ENCODE assay signal across 21 mouse cellular contexts in genomic region chr9:20870211-20871173, GRCm38 (mm10). TPM values are rescaled to one million over a fixed set of nuclear protein-coding genes. Genes with fewer than 3 reads are reported as not detected.
DNase-seq lines count a peak whose midpoint lies in the region; ATAC-seq and TF ChIP-seq lines count a peak whose summit lies in the region.
"Had no signal": no experiment of that assay in that cellular context is flagged by ENCODE, and none has a peak within 500 bp of the region (broad histone marks: within the 10 kb centered on the region; RNA-seq: fewer than 3 reads in every experiment).

No protein-coding gene starts in this region.

- ATAC-seq in kidney, postnatal 0 days (replicated peaks; ENCODE audit: low FRiP score, low read depth), result no peak
- no peak for ATAC-seq in kidney, embryonic 15.5 days (replicated peaks; ENCODE audit: low FRiP score)
- no peak for ATAC-seq in midbrain, postnatal 0 days (ENCODE audit: low FRiP score)

- H3K27me3 ChIP-seq in cerebellum, adult 2 months (ENCODE audit: control insufficient read depth, insufficient read depth, low read length), result no peaks in the 10 kb centered on the region
- no peaks in the 10 kb centered on the region for H3K27me3 ChIP-seq in kidney, postnatal 0 days (ENCODE audit: insufficient read depth, low read length)
- H3K27me3 ChIP-seq in kidney, embryonic 15.5 days, result peaks cover 38% of the 10 kb centered on the region
- H3K27me3 ChIP-seq in midbrain, postnatal 0 days (ENCODE audit: insufficient read depth, low read length), result peaks cover 28% of the 10 kb centered on the region
- peaks cover 56% of the 10 kb centered on the region for H3K27me3 ChIP-seq in midbrain, embryonic 10.5 days (ENCODE audit: low read depth, poor library complexity, severe bottlenecking)

- TF ChIP-seq POLR2A in cerebellum, adult 2 months (IDR thresholded peaks at IDR 0.05; ENCODE audit: borderline replicate concordance, insufficient read depth, low read length), result no peak

- no peak overlapping the region for H3K4me2 ChIP-seq in kidney, postnatal 0 days (ENCODE audit: low read length)
- H3K4me2 ChIP-seq in kidney, embryonic 15.5 days, result no peak overlapping the region
- H3K4me2 ChIP-seq in midbrain, postnatal 0 days (ENCODE audit: low read depth, low read length, poor library complexity, severe bottlenecking), result no peak overlapping the region

- WGBS in cerebellum, adult 2 months, result 67% methylated on average over 12 of the region's 12 CpGs
- 82% methylated on average over 12 of the region's 12 CpGs for WGBS in kidney, postnatal 0 days
- 79% methylated on average over 12 of the region's 12 CpGs for WGBS in kidney, embryonic 15.5 days
- 74% methylated on average over 12 of the region's 12 CpGs for WGBS in midbrain, postnatal 0 days
- 79% methylated on average over 12 of the region's 12 CpGs for WGBS in midbrain, embryonic 10.5 days

- H3K9ac ChIP-seq in kidney, postnatal 0 days (ENCODE audit: low read depth, low read length), result no peak overlapping the region
- H3K9ac ChIP-seq in kidney, embryonic 15.5 days, result no peak overlapping the region
- H3K9ac ChIP-seq in midbrain, postnatal 0 days (replicated peaks; ENCODE audit: low read length, poor library complexity, severe bottlenecking), result no peak overlapping the region
- H3K9ac ChIP-seq: hindbrain, embryonic 15.5 days; liver, embryonic 13.5 days had no signal

- peaks cover 18% of the 10 kb centered on the region; the same call in 1 of the 2 replicates for H3K36me3 ChIP-seq in kidney, postnatal 0 days (ENCODE audit: insufficient read depth, low read length)
- no peaks in the 10 kb centered on the region for H3K36me3 ChIP-seq in kidney, embryonic 15.5 days
- peaks cover 11% of the 10 kb centered on the region; the same call in 1 of the 2 replicates for H3K36me3 ChIP-seq in midbrain, postnatal 0 days (ENCODE audit: insufficient read depth, low read length)
- H3K36me3 ChIP-seq in midbrain, embryonic 10.5 days, result no peaks in the 10 kb centered on the region
- H3K36me3 ChIP-seq: forebrain, embryonic 10.5 days; hindbrain, embryonic 15.5 days had no signal

- H3K4me3 ChIP-seq in cerebellum, adult 2 months (replicated peaks; ENCODE audit: insufficient read depth, low read depth, low read length), result no peak overlapping the region
- no peak overlapping the region for H3K4me3 ChIP-seq in kidney, postnatal 0 days (replicated peaks; ENCODE audit: low read depth, low read length)
- H3K4me3 ChIP-seq in kidney, embryonic 15.5 days (replicated peaks), result no peak overlapping the region
- H3K4me3 ChIP-seq in midbrain, postnatal 0 days (ENCODE audit: low read depth, low read length), result no peak overlapping the region
- H3K4me3 ChIP-seq in midbrain, embryonic 10.5 days, result no peak overlapping the region
- H3K4me3 ChIP-seq: forebrain, embryonic 10.5 days; hindbrain, embryonic 15.5 days had no signal

- no peak overlapping the region for H3K27ac ChIP-seq in cerebellum, adult 2 months (ENCODE audit: insufficient read depth, low read length)
- no peak overlapping the region for H3K27ac ChIP-seq in kidney, postnatal 0 days
- no peak overlapping the region for H3K27ac ChIP-seq in kidney, embryonic 15.5 days
- H3K27ac ChIP-seq in midbrain, postnatal 0 days (ENCODE audit: low read depth, low read length), result no peak overlapping the region
- no peak overlapping the region for H3K27ac ChIP-seq in midbrain, embryonic 10.5 days (replicated peaks)
- H3K27ac ChIP-seq: forebrain, embryonic 10.5 days; hindbrain, embryonic 15.5 days; liver, embryonic 13.5 days had no signal

- TF ChIP-seq CTCF in cerebellum, adult 2 months (IDR thresholded peaks at IDR 0.05; ENCODE audit: borderline replicate concordance, insufficient read depth, low read depth, low read length), result no peak
- peak; percentile 21; the same call in 1 of the 2 replicates for TF ChIP-seq CTCF in kidney, postnatal 0 days (IDR thresholded peaks at IDR 0.05; ENCODE audit: low read depth)
- TF ChIP-seq CTCF in midbrain, postnatal 0 days (IDR thresholded peaks at IDR 0.05), result peak; percentile 38

- H3K4me1 ChIP-seq in cerebellum, adult 2 months (ENCODE audit: control insufficient read depth, insufficient read depth, low read length), result no peaks in the 10 kb centered on the region
- no peaks in the 10 kb centered on the region; the same call in 1 of the 2 replicates for H3K4me1 ChIP-seq in kidney, postnatal 0 days (replicated peaks; ENCODE audit: insufficient read depth, low read length)
- peaks cover 12% of the 10 kb centered on the region for H3K4me1 ChIP-seq in kidney, embryonic 15.5 days
- 0 out of 2 replicates have a peak, but pooled peaks cover 4% of the 10 kb centered on the region for H3K4me1 ChIP-seq in midbrain, postnatal 0 days (ENCODE audit: insufficient read depth, low read length)
- peaks cover 9% of the 10 kb centered on the region for H3K4me1 ChIP-seq in midbrain, embryonic 10.5 days

- peak; percentile 8 to 22 for DNase-seq in cerebellum, postnatal 25 days
- no peak for DNase-seq in cerebellum, adult 2 months
- no peak for DNase-seq in kidney, postnatal 0 days (ENCODE audit: low spot score)
- no peak for DNase-seq in midbrain, postnatal 0 days (ENCODE audit: low spot score)
- DNase-seq in midbrain, embryonic 10.5 days (ENCODE audit: low spot score), result no peak
- no peak for DNase-seq in spleen, adult 12 weeks (ENCODE audit: low spot score)
- no peak for DNase-seq in frontal cortex, adult 2 months (ENCODE audit: extremely low spot score in 1 of 2, low spot score in 1 of 2)
- DNase-seq: adrenal gland, postnatal 36 days; B cell, adult 2 months; heart, postnatal 10 days; kidney, adult 8-10 months; liver, embryonic 13.5 days; lung, postnatal 36 days; midbrain, embryonic 14.5 days had no signal

- no peaks in the 10 kb centered on the region for H3K9me3 ChIP-seq in kidney, postnatal 0 days (replicated peaks; ENCODE audit: low read length)
- no peaks in the 10 kb centered on the region for H3K9me3 ChIP-seq in kidney, embryonic 15.5 days (replicated peaks)
- no peaks in the 10 kb centered on the region for H3K9me3 ChIP-seq in midbrain, postnatal 0 days (ENCODE audit: low read length)
- H3K9me3 ChIP-seq in midbrain, embryonic 10.5 days (replicated peaks), result no peaks in the 10 kb centered on the region
- H3K9me3 ChIP-seq: forebrain, embryonic 10.5 days; hindbrain, embryonic 15.5 days; liver, embryonic 13.5 days had no signal

RNA-seq across cellular contexts. Expression of gene A230050P20Rik, which starts 2.0 kb away (rescaled TPM):
- polyA plus RNA-seq in cerebellum, adult 2 months (2012; rRNA removed), result 169 and 171 TPM in 2 replicates
- polyA plus RNA-seq in kidney, postnatal 0 days (2015; fragmentation: Nextera tagmentation; extraction: Ambion mirVana), result 7.6 and 11.5 TPM in 2 replicates
- 15.2 and 16.1 TPM in 2 replicates for polyA plus RNA-seq in kidney, embryonic 15.5 days (2015; fragmentation: Nextera tagmentation; extraction: Ambion mirVana)
- 21.5 and 30.6 TPM in 2 replicates for total RNA-seq in midbrain, postnatal 0 days (2014; rRNA removed)
- polyA plus RNA-seq in midbrain, postnatal 0 days (2015; fragmentation: Nextera tagmentation; extraction: Ambion mirVana), result 24.7 and 28.5 TPM in 2 replicates
- polyA plus RNA-seq in midbrain, embryonic 10.5 days (2016; fragmentation: Nextera tagmentation; extraction: Ambion mirVana), result 0.69 and 0.87 TPM in 2 replicates
- polyA plus RNA-seq in frontal cortex, adult 2 months (2012; rRNA removed), result 227 and 254 TPM in 2 replicates

RNA-seq across cellular contexts. Expression of gene Angptl6, which starts 9.0 kb away (rescaled TPM):
- 11.1 and 12.4 TPM in 2 replicates for polyA plus RNA-seq in cerebellum, adult 2 months (2012; rRNA removed)
- 2.5 and 2.6 TPM in 2 replicates for polyA plus RNA-seq in kidney, postnatal 0 days (2015; fragmentation: Nextera tagmentation; extraction: Ambion mirVana)
- polyA plus RNA-seq in kidney, embryonic 15.5 days (2015; fragmentation: Nextera tagmentation; extraction: Ambion mirVana), result 2.5 and 2.8 TPM in 2 replicates
- 10.0 and 12.4 TPM in 2 replicates for total RNA-seq in midbrain, postnatal 0 days (2014; rRNA removed)
- 13.4 and 17.0 TPM in 2 replicates for polyA plus RNA-seq in midbrain, postnatal 0 days (2015; fragmentation: Nextera tagmentation; extraction: Ambion mirVana)
- polyA plus RNA-seq in midbrain, embryonic 10.5 days (2016; fragmentation: Nextera tagmentation; extraction: Ambion mirVana), result 5.5 and 5.9 TPM in 2 replicates
- 11.5 and 13.6 TPM in 2 replicates for polyA plus RNA-seq in frontal cortex, adult 2 months (2012; rRNA removed)

RNA-seq across cellular contexts. Expression of gene Ppan, which starts 17.5 kb away (rescaled TPM):
- polyA plus RNA-seq in cerebellum, adult 2 months (2012; rRNA removed), result 45.3 and 50.2 TPM in 2 replicates
- polyA plus RNA-seq in kidney, postnatal 0 days (2015; fragmentation: Nextera tagmentation; extraction: Ambion mirVana), result 56.3 and 57.9 TPM in 2 replicates
- polyA plus RNA-seq in kidney, embryonic 15.5 days (2015; fragmentation: Nextera tagmentation; extraction: Ambion mirVana), result 84.2 and 93.7 TPM in 2 replicates
- 42.0 and 52.6 TPM in 2 replicates for total RNA-seq in midbrain, postnatal 0 days (2014; rRNA removed)
- 37.9 and 39.9 TPM in 2 replicates for polyA plus RNA-seq in midbrain, postnatal 0 days (2015; fragmentation: Nextera tagmentation; extraction: Ambion mirVana)
- 78.4 and 97.2 TPM in 2 replicates for polyA plus RNA-seq in midbrain, embryonic 10.5 days (2016; fragmentation: Nextera tagmentation; extraction: Ambion mirVana)
- 48.3 and 49.1 TPM in 2 replicates for polyA plus RNA-seq in frontal cortex, adult 2 months (2012; rRNA removed)

RNA-seq across cellular contexts. Expression of gene Eif3g, which starts 27.9 kb away (rescaled TPM):
- polyA plus RNA-seq in cerebellum, adult 2 months (2012; rRNA removed), result 129 and 130 TPM in 2 replicates
- polyA plus RNA-seq in kidney, postnatal 0 days (2015; fragmentation: Nextera tagmentation; extraction: Ambion mirVana), result 234 and 243 TPM in 2 replicates
- polyA plus RNA-seq in kidney, embryonic 15.5 days (2015; fragmentation: Nextera tagmentation; extraction: Ambion mirVana), result 319 and 321 TPM in 2 replicates
- total RNA-seq in midbrain, postnatal 0 days (2014; rRNA removed), result 95.7 and 102 TPM in 2 replicates
- 227 and 232 TPM in 2 replicates for polyA plus RNA-seq in midbrain, postnatal 0 days (2015; fragmentation: Nextera tagmentation; extraction: Ambion mirVana)
- 398 and 429 TPM in 2 replicates for polyA plus RNA-seq in midbrain, embryonic 10.5 days (2016; fragmentation: Nextera tagmentation; extraction: Ambion mirVana)
- 115 and 117 TPM in 2 replicates for polyA plus RNA-seq in frontal cortex, adult 2 months (2012; rRNA removed)

RNA-seq across cellular contexts. Expression of gene Rdh8, which starts 52.2 kb away (rescaled TPM):
- polyA plus RNA-seq in cerebellum, adult 2 months (2012; rRNA removed), result not detected in 2 replicates
- not detected in 2 replicates for polyA plus RNA-seq in kidney, postnatal 0 days (2015; fragmentation: Nextera tagmentation; extraction: Ambion mirVana)
- polyA plus RNA-seq in kidney, embryonic 15.5 days (2015; fragmentation: Nextera tagmentation; extraction: Ambion mirVana), result not detected in 2 replicates
- not detected in 2 replicates for total RNA-seq in midbrain, postnatal 0 days (2014; rRNA removed)
- polyA plus RNA-seq in midbrain, postnatal 0 days (2015; fragmentation: Nextera tagmentation; extraction: Ambion mirVana), result not detected in 2 replicates
- polyA plus RNA-seq in midbrain, embryonic 10.5 days (2016; fragmentation: Nextera tagmentation; extraction: Ambion mirVana), result not detected in 2 replicates
- not detected in 2 replicates for polyA plus RNA-seq in frontal cortex, adult 2 months (2012; rRNA removed)
- total RNA-seq: adrenal gland, postnatal 36 days; heart, postnatal 10 days; left cerebral cortex, postnatal 14 days had no signal
- polyA plus RNA-seq: embryonic facial prominence, embryonic 14.5 days; forebrain, embryonic 10.5 days; gonadal fat pad, adult 2 months; hindbrain, embryonic 15.5 days; liver, embryonic 13.5 days; midbrain, embryonic 14.5 days; urinary bladder, adult 2 months had no signal

Comparison
In these comparisons a context has a peak if more than half of its experiments do, and no peak if none do; other contexts are left out.
1. DNase-seq: peak in cerebellum, postnatal 25 days (2 of 2); none in cerebellum, adult 2 months (0 of 2), kidney, postnatal 0 days (single experiment), midbrain, postnatal 0 days (single experiment), midbrain, embryonic 10.5 days (single experiment), spleen, adult 12 weeks (single experiment) and frontal cortex, adult 2 months (0 of 2).